Mouse (Mus musculus) left cerebral cortex, adult 2 months (tissue): ENCODE results near the gene Slc38a11. TPM values are rescaled to one million over a fixed set of nuclear protein-coding genes. Genes with fewer than 3 reads are reported as not detected.
A peak's percentile ranks its signal among the peaks of the same experiment; 100 is the strongest.

ENCODE experiments used
- DNase-seq, 2 experiments: peaks; one replicate each; pipeline ENCODE4 v3.0.0; 2021 to 2022; ENCODE audit warnings: low spot score in 2 of 2, mixed read lengths in 1 of 2; ENCODE audit errors: extremely low spot score in 1 of 2
- H3K27ac ChIP-seq: fragments of 200-600 bp; 2 replicates; pipeline ENCODE4 v1.8.1; 2022
- H3K4me3 ChIP-seq: fragments of 200-600 bp; 2 replicates; pipeline ENCODE4 v1.8.1; 2022
- CTCF ChIP-seq: fragments of 200-600 bp; IDR thresholded peaks from 2 replicates; pipeline ENCODE4 v1.8.1; 2022; ENCODE audit warnings: antibody characterized with exemption, mild to moderate bottlenecking, moderate library complexity
- intact Hi-C: fragments of 180-260 bp; cut with DNase I; formaldehyde crosslinking; loops from one replicate; pipeline ENCODE4 v1.15.1; 2025
- long read RNA-seq, 2 experiments: library from polyadenylated mRNA; stranded (forward); transcript quantifications; one replicate each; pipeline ENCODE4 v2.0.0; 2021; ENCODE audit warnings: borderline mapping rate in 2 of 2
- total RNA-seq, 2 experiments: library from RNA; stranded (reverse); gene quantifications; 2 replicates each; pipeline ENCODE4 v1.2.3; 2021

Slc38a11 gene
- 1 to 10 TPM; 2.3 to 2.6 TPM for total RNA-seq
- long read RNA-seq, experiment 1, partial matches to known transcripts, result 0 of 1 reads
- long read RNA-seq, experiment 1, other reads (novel, unspliced or antisense), result 0 of 1 reads
- long read RNA-seq, experiment 2, partial matches to known transcripts, result 0 of 3 reads
- long read RNA-seq, experiment 2, other reads (novel, unspliced or antisense), result 0 of 3 reads

DNA sequence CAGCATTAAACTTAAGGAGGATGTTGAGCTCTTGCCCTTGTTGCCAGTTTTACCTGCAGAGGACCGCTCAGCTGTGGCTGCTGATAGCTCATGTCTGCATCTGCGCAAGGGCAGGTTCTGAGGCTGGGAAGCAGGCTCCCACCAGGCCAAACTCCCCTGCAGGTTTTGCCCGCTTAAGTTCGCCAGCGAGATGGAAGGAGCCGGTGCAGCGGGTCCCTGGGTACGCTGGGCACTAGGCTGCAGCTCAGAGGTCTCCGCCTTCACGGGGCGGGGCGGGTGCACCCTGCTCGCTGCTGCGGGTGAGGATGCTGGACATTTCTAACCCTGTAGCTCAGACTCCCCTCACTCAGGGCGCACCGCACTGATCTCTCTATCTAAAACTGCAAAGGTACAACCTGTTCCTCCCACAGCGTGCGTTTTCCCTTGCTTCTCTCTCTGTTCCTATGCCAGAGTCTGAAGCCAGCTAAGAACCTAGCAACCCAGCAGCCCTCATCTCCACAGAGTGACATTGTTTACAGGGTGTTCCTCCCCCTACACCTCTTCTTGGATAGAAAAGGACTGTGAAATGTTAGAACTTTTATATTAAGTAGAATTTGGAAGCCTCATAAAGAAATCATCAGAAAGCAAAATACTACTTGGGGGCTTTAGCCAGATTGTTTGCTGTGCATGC is at the start of gene Slc38a11:
TSS of gene Slc38a11 (minus strand) at position 207 of the 670 bp plus-strand sequence.
- H3K27ac ChIP-seq, result no peak within 1 kb of the TSS
- intact Hi-C loops, result no loop called here
- DNase-seq, result peak in 1 of 2 experiments; percentile 11
- peak within 1 kb of the TSS; percentile 7; the same call in 1 of the 2 replicates for H3K4me3 ChIP-seq
- TF ChIP-seq CTCF, result no peak

DNA sequence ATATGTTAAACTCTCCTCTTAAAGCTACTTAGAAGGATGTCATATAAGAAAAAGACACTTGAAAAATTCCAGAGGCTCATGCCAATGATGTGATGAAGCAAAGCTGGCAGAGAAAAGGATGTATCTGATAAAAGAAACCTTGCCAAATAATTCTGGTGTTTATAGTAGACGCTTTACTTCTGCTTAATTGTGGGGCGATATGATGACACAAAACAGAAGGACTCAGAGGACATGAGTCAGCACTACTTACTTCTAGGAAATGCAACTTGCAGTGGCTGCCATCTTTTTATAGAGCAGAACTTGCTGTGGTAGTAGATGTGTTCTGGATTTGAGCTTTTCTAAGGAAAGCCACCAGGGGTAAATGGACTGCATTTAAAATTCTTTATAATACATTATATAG is 43.3 kb upstream of the Slc38a11 start:
- intact Hi-C loops, result no loop called here

DNA sequence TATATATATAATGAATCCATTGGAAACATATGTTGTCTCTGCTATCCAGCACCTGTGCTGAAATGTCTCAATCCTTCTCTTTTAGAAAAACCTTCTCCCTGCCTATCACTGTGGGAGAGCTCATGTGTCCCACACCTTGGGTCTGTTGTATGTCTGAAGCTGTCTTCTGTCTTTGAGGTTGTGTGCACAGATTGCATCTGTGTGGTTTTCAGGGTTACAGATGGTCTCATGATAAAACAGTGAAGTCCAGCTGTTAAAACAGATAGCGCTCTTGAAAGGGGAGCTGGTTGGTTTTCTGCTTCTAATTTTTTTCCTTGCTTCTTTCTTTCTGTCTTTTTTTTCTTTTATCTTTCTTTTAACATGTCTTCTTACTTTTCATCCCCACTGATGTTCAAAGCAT is 41.6 kb upstream of the Slc38a11 start:
- Histone ChIP-seq H3K4me3 (no peak overlapping the region), H3K27ac (no peak overlapping the region)
- intact Hi-C loops, result no loop called here
- no peak for TF ChIP-seq CTCF
- no peak for DNase-seq

More for the DNA sequence above, 43.3 kb upstream of the Slc38a11 start:
- no peak overlapping the region for H3K27ac ChIP-seq
- no peak for TF ChIP-seq CTCF
- no peak for DNase-seq
- no peak overlapping the region for H3K4me3 ChIP-seq

DNA sequence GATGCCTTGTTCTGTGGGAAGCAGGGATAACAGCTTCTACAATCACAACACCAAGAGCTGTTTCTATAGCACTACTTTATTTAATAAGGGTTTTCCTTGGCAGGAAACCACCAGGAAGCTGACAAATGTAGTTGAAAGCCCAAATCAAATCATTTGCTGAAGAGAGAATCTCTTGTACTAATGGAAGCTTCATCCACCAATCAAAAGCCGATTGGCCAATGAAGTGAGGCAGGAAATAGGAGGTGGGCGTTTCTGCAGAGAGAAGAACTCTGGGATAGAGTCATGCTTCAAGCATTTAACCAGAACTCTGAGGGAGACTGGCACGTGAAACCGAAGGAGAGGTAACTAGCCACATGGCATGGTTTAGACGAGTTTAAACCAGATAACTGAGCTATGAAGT is 38.2 kb upstream of the Slc38a11 start:
- no peak for TF ChIP-seq CTCF
- DNase-seq, result no peak
- Histone ChIP-seq H3K27ac (no peak overlapping the region), H3K4me3 (no peak overlapping the region)
- intact Hi-C loops, result loop anchor here (5.0 kb wide), 1 partner anchor 265 kb away; no protein-coding TSS in a partner anchor

DNA sequence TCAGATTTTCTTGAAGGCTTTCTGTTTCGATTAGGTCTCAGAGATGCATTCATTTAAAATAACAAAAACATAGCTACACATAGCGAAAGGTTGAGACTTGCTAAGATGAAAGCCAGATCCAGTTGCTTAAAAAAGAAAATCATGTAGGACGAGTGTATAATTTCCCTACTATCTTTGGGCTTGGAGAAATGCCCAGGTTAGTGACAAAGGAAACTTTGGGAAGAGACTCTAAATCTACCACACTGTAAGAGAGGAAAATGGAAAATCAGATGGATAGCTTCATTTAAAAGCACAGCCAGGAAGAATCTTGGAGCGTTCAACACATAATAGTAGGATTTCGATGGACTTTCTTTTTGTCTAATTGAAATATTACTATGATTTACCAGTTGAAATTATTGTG is 36.1 kb upstream of the Slc38a11 start:
- TF ChIP-seq CTCF, result no peak
- intact Hi-C loops, result loop anchor here (5.0 to 10.0 kb wide), 3 partner anchors 267 to 775 kb away; no protein-coding TSS in a partner anchor

DNA sequence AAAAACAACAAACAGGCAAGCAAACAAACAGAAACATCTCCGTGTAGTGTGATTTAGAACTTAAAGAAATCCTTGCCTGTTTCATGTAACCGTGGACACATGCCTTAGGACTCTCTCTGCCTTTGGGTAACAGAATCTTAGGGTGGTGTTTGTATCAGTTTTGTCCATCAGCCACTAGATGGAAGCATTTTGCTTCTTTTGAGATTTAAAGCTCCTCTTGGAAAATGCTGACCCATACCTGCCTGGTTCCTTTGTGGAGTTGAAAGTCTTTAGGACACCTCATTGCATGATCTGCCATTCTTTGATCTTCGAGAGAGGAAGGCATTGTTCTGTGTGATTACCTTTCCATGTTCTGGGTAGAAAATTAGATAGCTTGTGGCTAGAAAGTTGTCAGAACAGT is 32.3 kb upstream of the Slc38a11 start:
- intact Hi-C loops, result loop anchor here (1.0 to 10.0 kb wide), 3 partner anchors 171 to 779 kb away; partner anchors contain the start of gene Scn3a
- H3K4me3 ChIP-seq, result no peak overlapping the region
- DNase-seq, result no peak
- peak; percentile 76 for TF ChIP-seq CTCF
- no peak overlapping the region for H3K27ac ChIP-seq

More for the DNA sequence above, 36.1 kb upstream of the Slc38a11 start:
- Histone ChIP-seq H3K27ac (no peak overlapping the region; the same call in 1 of the 2 replicates), H3K4me3 (no peak overlapping the region)
- no peak for DNase-seq

DNA sequence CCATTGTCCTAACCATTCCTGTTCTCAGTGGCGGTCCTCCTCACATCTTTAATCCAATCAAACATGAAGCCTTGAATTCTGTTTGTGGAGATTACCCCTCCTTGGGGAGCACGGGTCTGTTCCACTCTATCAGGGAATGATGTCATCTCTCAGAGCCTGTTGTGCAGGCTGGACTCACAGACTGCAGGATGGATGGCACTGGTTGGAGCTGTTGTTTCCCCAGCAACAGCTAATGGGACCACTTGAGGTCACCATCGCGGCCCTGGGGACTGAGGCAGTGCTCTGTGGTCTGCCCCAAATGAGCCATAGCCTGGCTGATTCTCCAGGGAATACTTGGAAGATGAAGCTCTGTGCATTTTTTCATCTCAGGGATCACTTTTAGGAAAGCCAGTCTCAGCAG is 29.2 kb upstream of the Slc38a11 start:
- Histone ChIP-seq H3K4me3 (no peak overlapping the region), H3K27ac (no peak overlapping the region)
- DNase-seq, result no peak
- no peak for TF ChIP-seq CTCF
- intact Hi-C loops, result loop anchor here (5.0 to 10.0 kb wide), 3 partner anchors 652 to 1249 kb away; no protein-coding TSS in a partner anchor

DNA sequence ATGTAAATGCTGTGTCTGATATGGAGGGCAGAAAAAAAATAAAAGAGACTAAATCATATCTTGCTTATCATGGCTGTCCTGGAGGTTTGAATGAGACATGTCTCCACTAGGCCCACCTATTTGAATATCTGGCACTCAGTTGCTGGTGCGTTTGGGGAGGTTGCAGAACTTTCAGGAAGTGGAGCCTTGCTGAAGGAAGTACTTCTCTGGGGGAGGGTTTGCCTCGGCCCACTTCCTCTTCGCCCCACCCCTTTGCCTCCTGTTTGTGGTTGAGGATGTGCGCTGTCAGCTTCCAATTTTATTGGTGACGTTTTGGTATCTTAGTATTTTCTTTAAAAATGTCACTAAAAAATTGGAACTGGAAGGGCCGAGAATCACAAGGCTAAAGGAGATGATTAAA is 27.5 kb upstream of the Slc38a11 start:
- Histone ChIP-seq H3K4me3 (no peak overlapping the region), H3K27ac (no peak overlapping the region)
- intact Hi-C loops, result loop anchor here (5.0 to 10.0 kb wide), 3 partner anchors 653 to 1251 kb away; no protein-coding TSS in a partner anchor
- TF ChIP-seq CTCF, result no peak
- DNase-seq, result no peak

DNA sequence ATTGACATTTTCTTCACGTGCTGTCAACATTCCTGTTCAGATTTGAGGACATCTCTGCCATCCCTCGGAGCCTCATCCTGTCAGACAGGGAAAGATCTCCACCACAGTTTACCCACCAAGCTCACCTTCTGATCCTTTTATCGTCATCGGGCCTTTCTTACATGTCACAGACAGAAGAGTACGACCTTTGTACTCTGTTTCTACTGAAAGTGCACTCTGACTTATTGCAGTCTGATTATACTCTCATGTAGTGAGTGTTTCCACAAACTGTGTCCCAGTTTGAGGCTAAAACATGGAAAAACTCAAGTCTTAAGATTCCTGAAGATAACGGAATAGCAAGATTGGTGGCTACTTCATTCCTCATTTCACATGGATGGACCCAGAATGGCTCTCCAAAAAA is 21.0 kb upstream of the Slc38a11 start:
- intact Hi-C loops, result no loop called here

DNA sequence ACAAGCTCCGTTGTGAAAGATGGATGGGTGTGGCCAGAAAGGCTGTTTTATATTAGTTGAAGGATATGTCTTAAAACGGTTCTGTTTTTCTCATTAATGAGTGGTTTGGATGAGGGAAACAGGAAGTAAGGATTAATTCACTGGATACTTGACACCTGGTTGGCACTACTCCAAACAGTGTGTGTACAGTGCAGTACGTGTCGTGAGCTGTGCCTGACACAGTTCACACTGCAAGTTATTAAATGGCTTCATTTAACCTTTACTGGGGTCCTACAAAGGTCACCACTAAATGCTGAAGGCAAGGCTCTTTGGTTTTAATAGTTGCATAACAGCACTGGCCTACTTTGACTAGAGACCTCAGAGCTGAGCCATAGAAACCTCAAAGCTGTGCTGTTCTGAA is 18.7 kb upstream of the Slc38a11 start:
- no peak for DNase-seq
- intact Hi-C loops, result no loop called here
- TF ChIP-seq CTCF, result no peak

More for the DNA sequence above, 21.0 kb upstream of the Slc38a11 start:
- Histone ChIP-seq H3K27ac (no peak overlapping the region), H3K4me3 (no peak overlapping the region)
- DNase-seq, result no peak
- no peak for TF ChIP-seq CTCF

DNA sequence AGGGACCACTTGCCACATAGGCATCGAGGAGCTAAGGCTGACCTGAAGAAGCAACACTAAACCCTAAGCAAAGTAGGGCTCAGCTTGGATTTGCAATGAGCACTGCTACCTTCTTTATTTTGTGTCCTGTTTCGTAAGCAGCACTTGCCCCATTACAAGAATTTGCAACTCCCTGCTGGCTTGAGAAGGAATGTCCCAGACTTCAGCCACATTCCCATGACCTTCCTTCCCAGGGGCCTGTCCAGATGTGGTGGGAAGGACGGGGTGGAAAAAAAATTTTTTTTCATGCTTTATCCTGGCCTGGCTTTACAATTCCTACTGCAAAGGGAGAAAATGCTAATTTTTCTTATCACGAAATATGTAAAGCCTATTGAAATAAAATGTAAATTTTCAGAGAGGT is 14.6 kb upstream of the Slc38a11 start:
- TF ChIP-seq CTCF, result no peak
- Histone ChIP-seq H3K27ac (no peak overlapping the region), H3K4me3 (no peak overlapping the region)
- no peak for DNase-seq
- intact Hi-C loops, result no loop called here

More for the DNA sequence above, 18.7 kb upstream of the Slc38a11 start:
- H3K27ac ChIP-seq, result no peak overlapping the region
- H3K4me3 ChIP-seq, result no peak overlapping the region

DNA sequence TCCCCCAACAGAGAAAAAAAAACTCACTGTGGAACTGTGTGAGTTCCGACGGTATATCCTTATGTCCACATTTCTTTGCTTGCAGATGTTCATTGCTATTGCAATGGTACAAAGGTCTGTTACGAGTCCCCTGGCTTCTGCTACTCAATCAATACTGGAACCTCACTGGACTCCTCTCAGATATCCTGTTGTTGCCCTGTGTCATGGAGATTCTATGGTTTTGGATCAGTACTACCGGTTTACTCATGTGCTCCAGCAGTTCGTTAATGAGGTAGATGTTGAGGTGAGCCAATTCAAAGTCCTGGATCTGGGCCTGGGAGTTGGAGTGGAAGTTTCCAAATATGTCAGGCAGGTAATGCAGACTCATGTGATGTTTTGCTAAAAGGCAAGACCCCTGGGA is 10.6 kb upstream of the Slc38a11 start:
- Histone ChIP-seq H3K27ac (no peak overlapping the region), H3K4me3 (no peak overlapping the region)
- intact Hi-C loops, result no loop called here
- TF ChIP-seq CTCF, result no peak
- DNase-seq, result no peak
